Mouse (Mus musculus): ENCODE data around the gene Naaladl1.

Naaladl1 gene

GRCm38 (mm10) chr19:6105586-6105985, at the start of gene Naaladl1:
Gene Naaladl1, plus strand, starts transcription at chr19:6105782.
- no peak for DNase-seq (ENCODE audit: low read depth, low spot score)

- no peak for DNase-seq (ENCODE audit: low read depth, low spot score)
These were observed 48.9 kb upstream of the Naaladl1 start for GRCm38 (mm10) chr19:6056696-6057095.

DNA sequence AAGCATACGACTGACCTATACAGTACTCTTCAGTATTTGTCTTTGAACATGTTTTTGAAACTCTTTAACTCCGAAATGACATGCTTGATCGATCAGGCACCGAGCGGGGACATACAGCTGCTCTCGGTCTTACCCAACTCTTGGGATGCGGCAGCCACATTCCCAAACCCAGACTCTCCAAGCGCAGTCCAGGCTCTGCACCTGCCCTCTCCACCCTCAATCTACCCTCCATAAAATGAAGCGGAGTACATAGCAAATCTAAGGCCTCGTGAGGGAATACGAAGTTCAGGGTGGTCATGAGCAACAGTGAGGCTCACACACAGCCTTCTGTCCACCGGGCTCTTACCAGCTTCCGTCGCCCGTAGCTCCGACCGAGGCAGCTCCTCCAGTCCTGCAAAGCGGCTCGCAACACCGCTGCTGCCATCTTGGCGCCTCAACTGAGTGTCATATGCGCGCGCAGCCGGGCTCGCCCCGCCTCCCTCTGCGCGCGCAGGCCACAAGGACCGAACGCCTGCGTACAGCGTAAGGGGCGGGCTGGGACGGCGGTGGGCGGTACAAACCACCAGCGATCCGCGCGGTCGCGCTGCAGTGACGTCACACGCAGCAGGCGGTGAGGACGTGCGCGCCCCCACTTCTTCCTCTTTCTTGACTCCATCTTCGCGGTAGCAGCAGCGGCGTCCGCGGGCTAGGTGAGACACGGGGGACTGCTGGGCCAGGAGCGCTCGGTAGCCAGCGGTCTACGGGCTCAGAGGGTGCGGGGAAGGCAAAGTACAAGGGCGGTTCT, 48.1 kb upstream of the Naaladl1 start, which contains the start of the genes Mrpl49 and Fau:
Gene Mrpl49, minus strand, starts transcription at position 473 of the 784 bp plus-strand sequence.
Gene Fau, plus strand, starts transcription at position 532 of the 784 bp plus-strand sequence.
- peak; percentile 99 for DNase-seq (ENCODE audit: low read depth, low spot score)

DNA sequence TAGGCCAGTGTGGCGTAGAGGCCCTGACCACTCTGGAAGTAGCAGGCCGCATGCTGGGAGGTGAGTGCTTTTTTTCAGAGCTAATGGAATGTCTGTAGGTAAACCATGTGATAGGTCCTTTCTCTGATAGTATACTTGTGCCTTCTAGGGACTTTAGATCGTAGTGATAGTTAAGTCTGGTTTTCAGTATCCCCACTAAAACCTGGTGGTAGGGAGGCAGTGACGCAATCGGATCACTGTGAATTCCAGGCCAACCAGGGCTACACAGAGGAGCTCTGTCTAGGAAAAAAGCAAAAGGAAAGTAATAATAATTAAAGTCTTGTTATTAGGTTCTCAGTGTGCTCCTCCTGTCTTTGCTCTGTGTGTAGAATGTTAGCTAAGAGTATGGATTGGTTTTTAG, 47.1 kb upstream of the Naaladl1 start:
- no peak for DNase-seq (ENCODE audit: low read depth, low spot score)

DNA sequence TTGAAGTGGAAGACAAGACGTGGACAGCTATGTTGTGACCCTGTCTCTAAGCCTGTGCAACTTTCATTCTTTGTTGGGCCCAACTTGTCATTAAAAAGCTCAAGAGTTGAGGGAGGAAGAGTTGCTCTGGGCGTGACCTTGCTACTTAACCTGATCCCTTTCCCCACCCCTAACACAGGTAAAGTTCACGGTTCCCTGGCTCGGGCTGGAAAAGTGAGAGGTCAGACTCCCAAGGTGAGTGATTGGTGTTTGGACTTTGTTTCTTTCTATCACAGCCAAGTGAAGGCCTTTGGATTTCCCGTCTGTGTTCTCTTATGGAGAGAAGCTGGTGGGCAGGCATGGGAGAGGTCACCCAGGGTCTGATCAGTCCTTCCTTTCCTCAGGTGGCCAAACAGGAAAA, 46.6 kb upstream of the Naaladl1 start:
- DNase-seq (ENCODE audit: low read depth, low spot score), result no peak

GRCm38 (mm10) chr19:6061021-6061533, 44.5 kb upstream of the Naaladl1 start, which contains the start of gene Znhit2:
Gene Znhit2, plus strand, starts transcription at chr19:6061192.
- DNase-seq (ENCODE audit: low read depth, low spot score), result peak; percentile 97

GRCm38 (mm10) chr19:6061641-6062302, 43.8 kb upstream of the Naaladl1 start:
- DNase-seq (ENCODE audit: low read depth, low spot score), result peak; percentile 78

- no peak for DNase-seq (ENCODE audit: low read depth, low spot score)
These were observed 43.2 kb upstream of the Naaladl1 start for GRCm38 (mm10) chr19:6062418-6062817.

- DNase-seq (ENCODE audit: low read depth, low spot score), result no peak
These were observed 42.5 kb upstream of the Naaladl1 start for GRCm38 (mm10) chr19:6063081-6063480.

DNA sequence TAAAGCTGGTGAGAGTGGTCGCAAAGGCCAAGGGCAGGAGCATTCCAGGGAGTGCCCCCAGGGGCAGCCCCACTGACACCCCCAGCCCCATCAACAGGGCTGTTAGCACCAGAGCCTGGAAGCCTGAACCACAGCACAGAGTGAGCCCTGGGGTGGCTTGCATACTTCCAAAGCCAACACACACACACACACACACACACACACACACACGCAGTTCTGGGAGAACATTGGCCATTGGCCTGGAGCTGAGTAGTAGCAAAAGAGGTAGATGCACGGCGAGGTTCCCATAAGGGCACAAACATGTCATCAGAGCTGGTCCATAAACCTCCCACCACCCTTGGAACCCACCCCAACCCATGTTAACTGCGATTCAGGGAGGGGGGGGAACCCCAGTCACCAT, 39.0 kb upstream of the Naaladl1 start:
- DNase-seq (ENCODE audit: low read depth, low spot score), result no peak

- peak; percentile 88 for DNase-seq (ENCODE audit: low read depth, low spot score)
These were observed 38.4 kb upstream of the Naaladl1 start for GRCm38 (mm10) chr19:6067011-6067723.

- DNase-seq (ENCODE audit: low read depth, low spot score), result peak; percentile 93
These were observed 37.7 kb upstream of the Naaladl1 start, which contains the start of gene Tm7sf2 for GRCm38 (mm10) chr19:6067724-6068415. Gene Tm7sf2, minus strand, starts transcription at chr19:6068373.

DNA sequence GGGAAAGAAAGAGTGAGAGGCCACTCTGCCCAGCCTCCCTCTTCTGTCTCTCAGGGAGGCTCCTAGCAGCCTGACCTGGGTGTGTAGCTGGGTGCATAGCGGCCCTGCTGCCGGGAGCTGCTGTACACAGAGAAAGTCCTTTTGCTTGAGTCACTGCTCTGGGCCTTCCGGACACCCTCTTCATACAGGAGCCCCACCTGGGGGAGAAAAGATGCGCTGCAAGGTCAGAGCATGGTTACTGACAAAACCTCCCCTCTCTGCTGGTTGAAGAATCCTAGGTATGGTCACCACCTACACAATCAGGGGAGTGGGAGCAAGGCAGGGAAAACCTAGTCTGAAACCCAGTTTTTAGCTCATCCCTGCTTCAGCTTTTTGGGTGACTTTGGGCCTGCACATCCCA, 36.6 kb upstream of the Naaladl1 start:
- DNase-seq (ENCODE audit: low read depth, low spot score), result no peak

DNA sequence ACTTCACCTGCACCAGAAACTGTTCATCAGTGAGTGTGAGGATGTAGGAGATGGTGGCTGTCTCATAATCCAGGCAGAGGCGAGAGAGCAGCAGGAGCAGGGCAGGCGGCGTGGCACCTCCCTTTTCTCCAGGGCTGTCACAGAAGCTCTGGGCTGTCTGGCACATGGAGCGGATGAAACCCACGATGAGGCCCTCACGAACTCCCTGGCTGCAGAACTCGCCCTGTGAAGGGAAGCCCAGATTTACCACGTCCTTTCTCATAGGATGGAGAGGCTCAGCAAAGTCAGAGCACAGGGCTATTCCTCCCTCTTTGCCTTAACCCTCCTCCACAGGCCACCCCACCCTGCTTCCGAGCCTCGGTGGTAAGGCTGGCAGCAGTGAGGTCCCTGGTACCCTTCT, 35.7 kb upstream of the Naaladl1 start:
- no peak for DNase-seq (ENCODE audit: low read depth, low spot score)

- peak; percentile 56 for DNase-seq (ENCODE audit: low read depth, low spot score)
These were observed 34.9 kb upstream of the Naaladl1 start for GRCm38 (mm10) chr19:6070571-6071250.

GRCm38 (mm10) chr19:6071261-6071660, 34.3 kb upstream of the Naaladl1 start:
- DNase-seq (ENCODE audit: low read depth, low spot score), result peak; percentile 40

DNA sequence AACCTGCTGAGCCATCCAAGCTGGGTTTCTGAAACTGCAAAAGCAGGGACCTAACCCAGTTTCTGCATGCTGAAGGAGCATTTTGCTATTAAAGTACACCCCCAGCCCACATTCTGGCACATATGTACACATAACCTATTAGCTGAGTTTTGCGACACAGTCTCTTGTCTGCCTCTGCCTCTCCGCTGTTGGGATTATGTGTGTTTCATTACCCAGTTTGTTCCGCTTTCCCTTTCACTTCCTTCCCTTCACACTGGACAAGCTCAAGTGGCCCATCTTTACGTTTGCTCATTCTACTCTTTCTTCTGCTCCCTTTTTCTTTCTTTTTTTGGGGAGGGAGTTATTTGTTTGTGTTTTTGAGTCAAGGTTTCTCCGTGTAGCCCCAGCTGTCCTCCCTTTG, 31.7 kb upstream of the Naaladl1 start:
- no peak for DNase-seq (ENCODE audit: low read depth, low spot score)

DNA sequence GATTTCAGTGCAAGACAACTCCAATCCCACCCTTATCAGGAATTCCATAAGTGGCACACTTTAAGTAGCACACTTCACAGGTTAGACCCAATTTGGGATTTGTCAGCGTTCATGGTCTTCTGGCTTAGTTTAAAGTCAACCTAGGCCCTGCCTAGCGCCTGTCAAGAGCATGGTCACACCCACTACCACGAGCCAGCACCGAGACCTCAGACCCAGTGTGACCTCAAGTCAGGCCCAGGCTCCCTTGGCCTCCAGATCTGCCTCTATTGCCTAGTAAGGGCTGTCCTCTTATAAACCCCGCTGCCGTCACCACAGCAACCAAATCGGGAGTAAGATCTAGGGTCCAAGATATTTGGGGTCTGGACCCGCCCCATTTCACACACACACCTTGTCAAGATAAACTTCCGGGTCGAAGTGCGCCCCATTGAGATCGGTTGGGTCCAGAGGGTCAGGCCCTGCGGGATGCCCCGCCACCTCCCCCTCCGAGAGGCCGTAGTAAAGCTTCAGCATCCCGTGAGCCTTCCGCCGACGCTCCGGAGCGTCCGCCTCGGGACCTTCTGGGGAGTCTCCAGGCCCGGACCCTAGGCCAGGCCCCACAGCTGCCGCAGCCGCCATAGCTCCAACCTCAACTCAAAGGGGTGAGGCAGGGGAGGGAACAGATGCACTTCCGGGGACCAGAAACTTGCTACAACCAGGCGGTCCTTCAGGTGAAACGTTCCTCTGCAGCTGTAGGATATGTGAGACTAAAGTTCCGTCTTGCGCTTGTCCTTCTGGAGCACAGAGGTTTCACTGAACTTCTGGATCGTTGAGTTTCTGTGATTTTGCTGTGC, 28.8 kb upstream of the Naaladl1 start, which contains the start of gene Vps51:
Gene Vps51, minus strand, starts transcription at position 668 of the 830 bp plus-strand sequence.
- peak; percentile 93 for DNase-seq (ENCODE audit: low read depth, low spot score)

DNA sequence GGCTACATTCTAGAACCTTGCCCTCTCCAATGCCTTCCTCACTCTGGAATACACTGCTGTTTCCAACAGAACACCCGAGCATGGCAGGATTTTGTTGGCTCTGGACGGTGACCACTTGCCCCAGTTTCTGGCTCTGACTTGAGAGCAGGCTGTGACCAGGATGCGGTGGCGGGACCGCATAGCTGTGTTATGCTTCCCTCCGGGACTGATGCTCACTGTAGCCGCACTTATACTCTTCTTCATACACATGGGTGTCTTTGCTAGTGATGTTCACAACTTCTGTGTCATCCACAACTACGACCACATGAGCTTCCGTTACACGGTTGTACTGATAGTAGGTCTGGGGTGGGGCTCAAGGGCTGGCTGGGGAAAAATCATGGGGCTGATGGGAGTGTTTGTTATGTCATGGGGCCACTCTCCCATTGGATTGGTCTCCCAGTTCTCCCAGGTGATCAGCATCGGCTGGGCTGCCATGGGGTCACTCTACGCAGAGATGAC, 25.6 kb upstream of the Naaladl1 start, which contains the start of gene Tmem262:
Gene Tmem262, plus strand, starts transcription at position 51 of the 498 bp plus-strand sequence.
- no peak for DNase-seq (ENCODE audit: low read depth, low spot score)

Measured in CD4-positive helper T cell, adult 2 months (primary cell).